Comparison of ENCODE assay signal across 13 mouse cellular contexts in the genomic region with DNA sequence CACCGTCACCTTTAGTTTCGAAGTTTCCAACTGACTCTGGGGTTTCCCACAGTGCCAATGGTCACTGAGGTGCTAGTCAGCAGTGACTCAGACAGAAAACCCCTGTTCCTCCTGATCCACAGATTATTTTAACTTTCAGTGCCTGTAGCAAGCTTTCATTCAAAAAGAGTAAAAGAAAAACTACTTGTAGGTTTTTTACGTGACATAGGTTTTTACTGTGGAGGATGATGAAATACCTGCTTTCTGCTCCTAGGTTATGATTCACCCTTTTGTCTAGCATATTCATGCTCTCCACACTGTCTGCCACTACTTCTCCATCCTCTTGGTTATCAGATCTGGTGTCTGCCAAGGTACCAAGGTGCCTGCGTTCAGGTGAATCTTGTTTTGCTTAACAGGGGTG. TPM values are rescaled to one million over a fixed set of nuclear protein-coding genes. Genes with fewer than 3 reads are reported as not detected.
A peak's percentile ranks its signal among the peaks of the same experiment; 100 is the strongest.
DNase-seq lines count a peak whose midpoint lies in the region; ATAC-seq lines count a peak whose summit lies in the region.
"Had no signal": no experiment of that assay in that cellular context is flagged by ENCODE, and none has a peak within 500 bp of the region (broad histone marks: within the 10 kb centered on the region; RNA-seq: fewer than 3 reads in every experiment).

No protein-coding gene starts in this region.

- no peak for DNase-seq in heart, embryonic 10.5 days (ENCODE audit: low spot score)
- DNase-seq in lung, postnatal 36 days, result no peak
- no peak for DNase-seq in thymus, postnatal 10 days (ENCODE audit: low spot score in 2 of 2)
- DNase-seq: adrenal gland, postnatal 14 days; cerebellum, adult 18-20 months; kidney, postnatal 25 days; right cerebral cortex, postnatal 25 days had no signal

- H3K4me2 ChIP-seq in heart, embryonic 13.5 days, result peak overlapping the region; percentile 86
- H3K4me2 ChIP-seq in lung, embryonic 15.5 days, result peak overlapping the region; percentile 77; the same call in 1 of the 2 replicates
- H3K4me2 ChIP-seq in embryonic facial prominence, embryonic 13.5 days, result peak overlapping the region; percentile 85
- peak overlapping the region; percentile 73; the same call in 1 of the 2 replicates for H3K4me2 ChIP-seq in neural tube, embryonic 13.5 days

- no peaks in the 10 kb centered on the region for H3K36me3 ChIP-seq in heart, embryonic 13.5 days
- no peaks in the 10 kb centered on the region for H3K36me3 ChIP-seq in heart, embryonic 10.5 days
- no peaks in the 10 kb centered on the region for H3K36me3 ChIP-seq in lung, embryonic 15.5 days
- no peaks in the 10 kb centered on the region for H3K36me3 ChIP-seq in embryonic facial prominence, embryonic 13.5 days
- no peaks in the 10 kb centered on the region for H3K36me3 ChIP-seq in neural tube, embryonic 13.5 days

- no peaks in the 10 kb centered on the region for H3K27me3 ChIP-seq in heart, embryonic 13.5 days (replicated peaks)
- H3K27me3 ChIP-seq in heart, embryonic 10.5 days (ENCODE audit: insufficient read depth, poor library complexity, severe bottlenecking), result no peaks in the 10 kb centered on the region
- no peaks in the 10 kb centered on the region for H3K27me3 ChIP-seq in lung, embryonic 15.5 days
- H3K27me3 ChIP-seq in embryonic facial prominence, embryonic 13.5 days, result no peaks in the 10 kb centered on the region
- no peaks in the 10 kb centered on the region for H3K27me3 ChIP-seq in neural tube, embryonic 13.5 days

- peaks cover 48% of the 10 kb centered on the region for H3K4me1 ChIP-seq in heart, embryonic 13.5 days
- H3K4me1 ChIP-seq in heart, embryonic 10.5 days, result peaks cover 16% of the 10 kb centered on the region
- H3K4me1 ChIP-seq in lung, embryonic 15.5 days, result no peaks in the 10 kb centered on the region
- H3K4me1 ChIP-seq in embryonic facial prominence, embryonic 13.5 days, result peaks cover 4% of the 10 kb centered on the region; the same call in 1 of the 2 replicates
- peaks cover 29% of the 10 kb centered on the region for H3K4me1 ChIP-seq in neural tube, embryonic 13.5 days (replicated peaks)

- peak overlapping the region; percentile 94; the same call in 1 of the 2 replicates for H3K4me3 ChIP-seq in heart, embryonic 13.5 days
- no peak overlapping the region for H3K4me3 ChIP-seq in heart, embryonic 10.5 days
- no peak overlapping the region for H3K4me3 ChIP-seq in lung, embryonic 15.5 days
- H3K4me3 ChIP-seq in embryonic facial prominence, embryonic 13.5 days, result 0 out of 2 replicates have a peak overlapping the region, but pooled peaks have one; percentile 82
- H3K4me3 ChIP-seq in neural tube, embryonic 13.5 days, result 0 out of 2 replicates have a peak overlapping the region, but pooled peaks have one; percentile 81

- no peak overlapping the region for H3K9ac ChIP-seq in heart, embryonic 13.5 days
- no peak overlapping the region for H3K9ac ChIP-seq in lung, embryonic 15.5 days
- no peak overlapping the region for H3K9ac ChIP-seq in embryonic facial prominence, embryonic 13.5 days
- no peak overlapping the region for H3K9ac ChIP-seq in neural tube, embryonic 13.5 days

- H3K9me3 ChIP-seq in heart, embryonic 13.5 days, result no peaks in the 10 kb centered on the region
- H3K9me3 ChIP-seq in heart, embryonic 10.5 days, result no peaks in the 10 kb centered on the region
- no peaks in the 10 kb centered on the region for H3K9me3 ChIP-seq in lung, embryonic 15.5 days
- H3K9me3 ChIP-seq in embryonic facial prominence, embryonic 13.5 days, result no peaks in the 10 kb centered on the region
- no peaks in the 10 kb centered on the region for H3K9me3 ChIP-seq in neural tube, embryonic 13.5 days

- ATAC-seq in heart, embryonic 13.5 days (ENCODE audit: extremely low read depth, insufficient number of reproducible peaks, low FRiP score, low TSS enrichment), result no peak
- ATAC-seq in lung, embryonic 15.5 days (ENCODE audit: borderline replicate concordance, extremely low read depth, low FRiP score, low TSS enrichment), result no peak
- no peak for ATAC-seq in embryonic facial prominence, embryonic 13.5 days (ENCODE audit: insufficient number of reproducible peaks, insufficient read depth, low FRiP score, low TSS enrichment, low read depth)
- no peak for ATAC-seq in neural tube, embryonic 13.5 days (ENCODE audit: low read depth)
- no peak for ATAC-seq in inflammation-experienced regulatory T-cells, adult 6 months

- no peak overlapping the region for H3K27ac ChIP-seq in heart, embryonic 13.5 days (replicated peaks)
- H3K27ac ChIP-seq in heart, embryonic 10.5 days, result no peak overlapping the region
- no peak overlapping the region for H3K27ac ChIP-seq in lung, embryonic 15.5 days
- no peak overlapping the region for H3K27ac ChIP-seq in embryonic facial prominence, embryonic 13.5 days
- no peak overlapping the region for H3K27ac ChIP-seq in neural tube, embryonic 13.5 days (replicated peaks)
- H3K27ac ChIP-seq: left cerebral cortex, adult 2 months had no signal

- WGBS in heart, embryonic 13.5 days, result 79% methylated on average over 4 of the region's 4 CpGs
- 87% methylated on average over 4 of the region's 4 CpGs for WGBS in heart, embryonic 10.5 days
- WGBS in lung, embryonic 15.5 days, result 83% methylated on average over 4 of the region's 4 CpGs
- 89% methylated on average over 4 of the region's 4 CpGs for WGBS in embryonic facial prominence, embryonic 13.5 days
- WGBS in neural tube, embryonic 13.5 days, result 87% methylated on average over 4 of the region's 4 CpGs

RNA-seq across cellular contexts. Expression of a gene that starts 1.9 kb away (rescaled TPM):
- 17.0 and 17.5 TPM in 2 replicates for polyA plus RNA-seq in heart, embryonic 13.5 days (2015; fragmentation: Nextera tagmentation; extraction: Ambion mirVana)
- 14.7 and 19.6 TPM in 2 replicates for polyA plus RNA-seq in heart, embryonic 10.5 days (2016; fragmentation: Nextera tagmentation; extraction: Ambion mirVana)
- polyA plus RNA-seq in lung, embryonic 15.5 days (2015; fragmentation: Nextera tagmentation; extraction: Ambion mirVana), result 11.2 and 11.8 TPM in 2 replicates
- 12.2 and 14.9 TPM in 2 replicates for polyA plus RNA-seq in embryonic facial prominence, embryonic 13.5 days (2015; fragmentation: Nextera tagmentation; extraction: Ambion mirVana)
- 40.1 and 44.5 TPM in 2 replicates for polyA plus RNA-seq in neural tube, embryonic 13.5 days (2015; fragmentation: Nextera tagmentation; extraction: Ambion mirVana)
- polyA plus RNA-seq in inflammation-experienced regulatory T-cells, adult 6 months (2017; shearing (Covaris generic)), result 10 to 100 TPM in 2 of 3 experiments, 1 to 10 TPM in 1; 9.8 to 18.0 (median 13.7) TPM

Comparison
In these comparisons a context has a peak if more than half of its experiments do, and no peak if none do; other contexts are left out.
1. H3K4me3 ChIP-seq: peak in heart, embryonic 13.5 days (single experiment), embryonic facial prominence, embryonic 13.5 days (single experiment) and neural tube, embryonic 13.5 days (single experiment); none in heart, embryonic 10.5 days (single experiment) and lung, embryonic 15.5 days (single experiment).
2. Peak in every context shown above with its lines, with median percentiles within 50 percentile points of each other: H3K4me2 ChIP-seq.